Mouse (Mus musculus) brain, embryonic 14.5 days (tissue): ENCODE measurements around the gene Gm49361. TPM values are rescaled to one million over a fixed set of nuclear protein-coding genes. Genes with fewer than 3 reads are reported as not detected.

Experiments used
- DNase-seq: peaks from one replicate; pipeline ENCODE4 v3.0.0-alpha.2; 2011; ENCODE audit warnings: low read depth
- CTCF ChIP-seq: fragments of 200-500 bp; IDR thresholded peaks from 2 replicates; pipeline ENCODE4 v1.5.1; 2012; ENCODE audit warnings: inconsistent platforms, mild to moderate bottlenecking, moderate library complexity, borderline replicate concordance; ENCODE audit not compliant: insufficient read depth, insufficient read length; ENCODE audit errors: extremely low read depth
- POLR2A ChIP-seq: fragments of 200-500 bp; IDR thresholded peaks from 2 replicates; pipeline ENCODE4 v1.6.1; 2012; ENCODE audit warnings: mild to moderate bottlenecking, inconsistent platforms, borderline replicate concordance; ENCODE audit not compliant: poor library complexity, insufficient read depth, insufficient read length, severe bottlenecking; ENCODE audit errors: extremely low read depth
- polyA plus RNA-seq: library from polyadenylated mRNA; depleted of rRNA; stranded (reverse); fragments of >200 nt; gene quantifications from 2 replicates; pipeline ENCODE4 v1.2.3, GENCODE M21; 2012; rRNA removed

Gene Gm49361
- polyA plus RNA-seq, 1 experiment: not detected

DNA sequence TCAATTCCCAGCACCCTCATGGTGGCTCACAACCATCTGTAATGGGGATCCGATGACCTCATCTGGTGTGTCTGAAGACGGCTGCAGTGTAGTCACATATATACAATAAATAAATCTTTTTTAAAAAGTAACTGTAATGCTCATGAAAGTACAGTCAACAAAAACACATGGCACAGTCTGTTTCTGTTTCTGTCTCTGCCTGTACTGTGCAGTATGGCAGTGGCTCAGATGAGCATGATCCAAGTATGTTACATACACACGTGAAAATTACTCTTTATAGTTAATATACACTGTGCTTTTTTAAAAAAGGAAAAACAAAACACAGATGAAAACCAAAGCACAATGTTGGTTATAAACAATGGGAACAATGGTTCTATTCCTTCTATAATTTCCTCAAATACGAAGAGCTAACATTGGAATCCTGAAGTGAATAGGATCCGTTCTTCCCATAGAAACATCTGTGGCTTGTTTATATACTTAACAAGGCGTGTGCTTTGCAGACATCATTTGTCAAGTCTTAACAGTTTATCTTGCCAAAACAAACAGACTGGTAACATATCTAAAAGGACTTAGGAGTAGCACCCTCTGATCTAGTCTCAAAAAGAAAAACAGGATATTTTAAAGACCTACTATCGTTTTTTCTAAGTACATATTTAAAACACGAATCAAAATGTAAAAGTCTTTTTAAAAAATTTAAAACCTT lies 139.1 kb downstream of the Gm49361 start:
- DNase-seq: peak; percentile 55
- no peak for TF ChIP-seq CTCF
- TF ChIP-seq POLR2A: no peak

DNA sequence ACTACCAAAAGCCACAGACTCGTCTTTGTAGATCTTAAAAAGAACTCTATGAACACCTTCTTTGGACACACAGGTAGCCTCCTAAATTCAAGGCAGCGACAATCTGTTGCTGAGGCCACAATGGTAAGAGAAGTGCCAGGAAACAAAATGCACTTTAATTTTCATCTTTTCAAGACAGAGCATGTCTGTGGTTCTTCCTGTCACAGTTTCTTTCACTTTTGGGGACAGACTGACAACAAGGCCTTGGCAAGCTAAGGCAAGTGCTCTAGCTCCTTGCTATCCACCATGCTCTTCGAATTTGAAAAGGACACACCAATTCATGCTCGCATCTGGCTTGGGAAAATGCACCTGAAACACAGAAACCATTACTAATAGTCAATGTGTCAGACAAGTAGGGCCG lies 152.6 kb downstream of the Gm49361 start:
- no peak for TF ChIP-seq POLR2A
- TF ChIP-seq CTCF: no peak
- no peak for DNase-seq

Other genes starting within 250 kb of the Gm49361 start
- 23.4 and 32.7 TPM in 2 replicates for gene Il17d, start 221.3 kb downstream of the Gm49361 start, polyA plus RNA-seq
- gene Eef1akmt1, start 174.5 kb downstream of the Gm49361 start, polyA plus RNA-seq: 36.4 and 44.7 TPM in 2 replicates
- 9.9 and 10.2 TPM in 2 replicates for gene Xpo4, start 80.7 kb downstream of the Gm49361 start, polyA plus RNA-seq
- gene Lats2, start 12.3 kb upstream of the Gm49361 start, polyA plus RNA-seq: 9.9 and 14.0 TPM in 2 replicates
- gene Sap18, start 52.1 kb upstream of the Gm49361 start, polyA plus RNA-seq: 21.4 and 27.1 TPM in 2 replicates
- gene Ska3, start 80.1 kb upstream of the Gm49361 start, polyA plus RNA-seq: 6.2 and 7.3 TPM in 2 replicates
- gene Mrpl57, start 80.1 kb upstream of the Gm49361 start, polyA plus RNA-seq: 68.6 and 99.8 TPM in 2 replicates
- gene Zdhhc20, start 144.2 kb upstream of the Gm49361 start, polyA plus RNA-seq: 24.8 and 26.4 TPM in 2 replicates